Mouse (Mus musculus) hindbrain, embryonic 11.5 days (tissue): ENCODE measurements around the gene AI661453. TPM values are rescaled to one million over a fixed set of nuclear protein-coding genes. Genes with fewer than 3 reads are reported as not detected.

ENCODE experiments used
- ATAC-seq: fragments of 200-750 bp; cut with Nextera tagmentation; 2 replicates; pipeline ENCODE4 v1.8.0; 2017; ENCODE audit warnings: mild to moderate bottlenecking, moderate TSS enrichment, moderate library complexity; ENCODE audit not compliant: low FRiP score
- DNase-seq: peaks from one replicate; pipeline ENCODE4 v3.0.0-alpha.2; 2015; ENCODE audit warnings: low spot score
- H3K27ac ChIP-seq: fragments of 300-500 bp; sonication (generic); 2 replicates; pipeline ENCODE4 v1.5.1; 2014; ENCODE audit warnings: mild to moderate bottlenecking, low read depth, low read length
- H3K27me3 ChIP-seq: fragments of 300-500 bp; sonication (generic); 2 replicates; pipeline ENCODE4 v1.6.1; 2014; ENCODE audit warnings: mild to moderate bottlenecking, low read length, moderate library complexity, mixed read lengths; ENCODE audit not compliant: control insufficient read depth, insufficient read depth
- H3K36me3 ChIP-seq: fragments of 300-500 bp; sonication (generic); 2 replicates; pipeline ENCODE4 v1.6.1; 2014; ENCODE audit warnings: mild to moderate bottlenecking, low read length, moderate library complexity, mixed read lengths; ENCODE audit not compliant: control insufficient read depth, insufficient read depth
- H3K4me1 ChIP-seq: fragments of 300-500 bp; sonication (generic); replicated peaks from 2 replicates; pipeline ENCODE4 v1.6.1; 2014; ENCODE audit warnings: low read length, mixed read lengths; ENCODE audit not compliant: control insufficient read depth, insufficient read depth
- H3K4me2 ChIP-seq: fragments of 300-500 bp; sonication (generic); replicated peaks from 2 replicates; pipeline ENCODE4 v1.6.1; 2014; ENCODE audit warnings: mild to moderate bottlenecking, low read depth, low read length
- H3K4me3 ChIP-seq: fragments of 300-500 bp; sonication (generic); 2 replicates; pipeline ENCODE4 v1.5.1; 2014; ENCODE audit warnings: low read depth, low read length
- H3K9ac ChIP-seq: fragments of 300-500 bp; sonication (generic); 2 replicates; pipeline ENCODE4 v1.6.1; 2014; ENCODE audit warnings: low read depth, low read length
- H3K9me3 ChIP-seq: fragments of 300-500 bp; sonication (generic); 2 replicates; pipeline ENCODE4 v1.6.1; 2016; ENCODE audit warnings: low read length; ENCODE audit not compliant: control insufficient read depth
- WGBS: fragments of 180-500 bp; shearing (Covaris S2); extraction: QIAGEN DNeasy Blood & Tissue Kit; methylation state at CpG from one replicate; pipeline ENCODE4 v1.1.7; 2014; 5-methylcytosine and 5-hydroxymethylcytosine counted together
- polyA plus RNA-seq: library from polyadenylated mRNA; unstranded; fragments of >200 nt; fragmentation: Nextera tagmentation; extraction: Ambion mirVana; gene quantifications from 2 replicates; pipeline ENCODE4 v1.2.1, GENCODE M21; 2014

Gene AI661453
- polyA plus RNA-seq, 1 experiment from 2014 or later, result 0.40 TPM

DNA sequence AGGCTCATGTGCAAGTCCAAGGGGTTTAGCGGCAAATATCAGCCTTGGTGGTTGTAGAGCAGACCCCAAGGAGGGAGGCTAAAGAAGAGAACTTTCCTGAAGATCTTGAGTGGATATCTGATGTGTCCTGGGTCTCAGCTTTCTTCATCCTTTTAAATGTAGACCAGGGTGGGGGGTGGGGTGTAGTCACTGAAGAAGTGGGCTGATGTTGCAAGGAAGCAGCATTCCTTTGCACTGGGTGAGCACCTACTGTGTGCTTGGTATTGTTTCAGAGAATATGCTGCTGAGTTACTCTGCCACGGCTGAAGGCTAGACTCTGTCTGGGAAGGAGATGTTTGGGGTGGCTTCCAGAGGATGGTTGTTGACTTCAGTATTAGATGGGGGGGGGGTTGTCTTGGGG, 69.2 kb downstream of the AI661453 start:
- Histone ChIP-seq H3K9me3 (no peaks in the 10 kb centered on the region), H3K9ac (no peak overlapping the region), H3K36me3 (no peaks in the 10 kb centered on the region), H3K27me3 (no peaks in the 10 kb centered on the region), H3K4me2 (peak overlapping the region; percentile 62; the same call in 1 of the 2 replicates), H3K4me1 (peaks cover 7% of the 10 kb centered on the region), H3K27ac (no peak overlapping the region), H3K4me3 (no peak overlapping the region)
- ATAC-seq (no peak), DNase-seq (no peak)
- WGBS, result 61% methylated on average over 2 of the region's 2 CpGs

DNA sequence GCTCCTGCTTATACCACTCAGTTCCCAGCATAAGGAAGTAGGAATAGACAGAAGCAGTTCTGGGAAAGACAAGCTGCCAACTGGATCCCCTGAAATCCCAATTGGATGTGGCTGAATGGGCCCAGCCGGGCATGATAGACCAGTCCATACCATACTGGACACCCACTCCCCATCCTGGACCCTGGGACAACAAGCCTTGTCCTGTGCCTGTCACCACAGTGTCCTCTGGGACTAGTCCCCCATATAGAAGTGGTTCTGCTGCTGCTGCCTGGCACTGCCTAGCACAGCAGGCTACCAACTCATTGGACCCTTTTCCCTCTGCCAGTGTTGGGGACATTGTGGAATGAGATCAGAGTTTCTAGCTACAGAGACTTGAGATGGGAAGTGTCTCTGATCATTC, 69.6 kb downstream of the AI661453 start:
- no peak for DNase-seq
- H3K27me3 ChIP-seq, result no peaks in the 10 kb centered on the region
- no peak for ATAC-seq
- H3K4me2 ChIP-seq, result no peak overlapping the region
- no peak overlapping the region for H3K9ac ChIP-seq
- peaks cover 7% of the 10 kb centered on the region for H3K4me1 ChIP-seq
- H3K27ac ChIP-seq, result no peak overlapping the region
- no peak overlapping the region for H3K4me3 ChIP-seq
- WGBS, result 71% methylated on average over 1 of the region's 1 CpGs
- H3K36me3 ChIP-seq, result no peaks in the 10 kb centered on the region
- no peaks in the 10 kb centered on the region for H3K9me3 ChIP-seq

DNA sequence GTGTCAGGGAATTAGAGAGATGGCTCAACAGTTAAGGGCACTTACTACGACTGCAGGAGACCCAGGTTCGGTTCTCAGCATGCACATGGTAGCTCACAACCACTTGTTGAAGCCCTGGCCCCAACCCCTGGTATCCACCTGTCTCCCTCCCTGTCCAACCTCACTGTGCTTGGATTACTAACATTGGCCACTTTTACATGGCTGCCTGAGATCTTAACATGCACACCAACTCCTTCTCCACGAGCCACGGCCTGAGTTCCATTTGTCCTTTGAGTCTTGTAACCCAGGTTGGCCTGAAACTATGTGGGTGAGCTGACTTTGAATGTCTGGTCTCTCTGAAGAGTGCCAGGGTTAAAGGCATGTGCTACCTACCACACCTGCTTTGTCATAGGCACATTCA, 70.3 kb downstream of the AI661453 start:
- Histone ChIP-seq H3K9me3 (no peaks in the 10 kb centered on the region), H3K36me3 (no peaks in the 10 kb centered on the region), H3K27ac (no peak overlapping the region), H3K4me1 (peaks cover 2% of the 10 kb centered on the region; the same call in 1 of the 2 replicates), H3K27me3 (no peaks in the 10 kb centered on the region), H3K4me3 (no peak overlapping the region), H3K4me2 (no peak overlapping the region), H3K9ac (no peak overlapping the region)
- no peak for ATAC-seq
- no peak for DNase-seq
- WGBS, result 88% methylated on average over 4 of the region's 4 CpGs

GRCm38 (mm10) chr17:47507523-47507922, 71.1 kb downstream of the AI661453 start:
- WGBS, result 87% methylated on average over 2 of the region's 2 CpGs
- Histone ChIP-seq H3K9ac (no peak overlapping the region), H3K4me3 (no peak overlapping the region), H3K4me2 (no peak overlapping the region), H3K27me3 (no peaks in the 10 kb centered on the region), H3K9me3 (no peaks in the 10 kb centered on the region), H3K27ac (no peak overlapping the region), H3K4me1 (peaks cover 2% of the 10 kb centered on the region; the same call in 1 of the 2 replicates), H3K36me3 (no peaks in the 10 kb centered on the region)
- no peak for DNase-seq
- ATAC-seq, result no peak

GRCm38 (mm10) chr17:47508012-47508608, 71.7 kb downstream of the AI661453 start:
- no peak overlapping the region for H3K4me2 ChIP-seq
- ATAC-seq, result no peak

GRCm38 (mm10) chr17:47509031-47509705, 72.8 kb downstream of the AI661453 start:
- no peak overlapping the region for H3K4me3 ChIP-seq
- H3K9me3 ChIP-seq, result no peaks in the 10 kb centered on the region
- no peak for DNase-seq
- peaks cover 2% of the 10 kb centered on the region; the same call in 1 of the 2 replicates for H3K4me1 ChIP-seq
- H3K36me3 ChIP-seq, result no peaks in the 10 kb centered on the region
- no peak overlapping the region for H3K27ac ChIP-seq
- no peaks in the 10 kb centered on the region for H3K27me3 ChIP-seq
- H3K9ac ChIP-seq, result no peak overlapping the region
- WGBS, result 66% methylated on average over 9 of the region's 9 CpGs
- no peak overlapping the region for H3K4me2 ChIP-seq
- no peak for ATAC-seq

More at GRCm38 (mm10) chr17:47508012-47508608, 71.7 kb downstream of the AI661453 start:
- Histone ChIP-seq H3K27ac (no peak overlapping the region), H3K36me3 (no peaks in the 10 kb centered on the region), H3K9ac (no peak overlapping the region), H3K9me3 (no peaks in the 10 kb centered on the region), H3K27me3 (no peaks in the 10 kb centered on the region), H3K4me1 (peaks cover 2% of the 10 kb centered on the region; the same call in 1 of the 2 replicates), H3K4me3 (no peak overlapping the region)
- peak; percentile 46 for DNase-seq
- 61% methylated on average over 12 of the region's 12 CpGs for WGBS

- H3K9me3 ChIP-seq, result no peaks in the 10 kb centered on the region
- no peaks in the 10 kb centered on the region for H3K27me3 ChIP-seq
- 0 out of 2 replicates have a peak overlapping the region, but pooled peaks have one; percentile 6 for H3K4me3 ChIP-seq
- H3K4me1 ChIP-seq, result no peaks in the 10 kb centered on the region
- H3K36me3 ChIP-seq, result no peaks in the 10 kb centered on the region
- H3K27ac ChIP-seq, result no peak overlapping the region
- DNase-seq (peak; percentile 97), ATAC-seq (peak; percentile 92)
- H3K4me2 ChIP-seq, result peak overlapping the region; percentile 35
- no peak overlapping the region for H3K9ac ChIP-seq
- WGBS, result 18% methylated on average over 25 of the region's 25 CpGs
Measured at GRCm38 (mm10) chr17:47511111-47512020, 75.0 kb downstream of the AI661453 start.

DNA sequence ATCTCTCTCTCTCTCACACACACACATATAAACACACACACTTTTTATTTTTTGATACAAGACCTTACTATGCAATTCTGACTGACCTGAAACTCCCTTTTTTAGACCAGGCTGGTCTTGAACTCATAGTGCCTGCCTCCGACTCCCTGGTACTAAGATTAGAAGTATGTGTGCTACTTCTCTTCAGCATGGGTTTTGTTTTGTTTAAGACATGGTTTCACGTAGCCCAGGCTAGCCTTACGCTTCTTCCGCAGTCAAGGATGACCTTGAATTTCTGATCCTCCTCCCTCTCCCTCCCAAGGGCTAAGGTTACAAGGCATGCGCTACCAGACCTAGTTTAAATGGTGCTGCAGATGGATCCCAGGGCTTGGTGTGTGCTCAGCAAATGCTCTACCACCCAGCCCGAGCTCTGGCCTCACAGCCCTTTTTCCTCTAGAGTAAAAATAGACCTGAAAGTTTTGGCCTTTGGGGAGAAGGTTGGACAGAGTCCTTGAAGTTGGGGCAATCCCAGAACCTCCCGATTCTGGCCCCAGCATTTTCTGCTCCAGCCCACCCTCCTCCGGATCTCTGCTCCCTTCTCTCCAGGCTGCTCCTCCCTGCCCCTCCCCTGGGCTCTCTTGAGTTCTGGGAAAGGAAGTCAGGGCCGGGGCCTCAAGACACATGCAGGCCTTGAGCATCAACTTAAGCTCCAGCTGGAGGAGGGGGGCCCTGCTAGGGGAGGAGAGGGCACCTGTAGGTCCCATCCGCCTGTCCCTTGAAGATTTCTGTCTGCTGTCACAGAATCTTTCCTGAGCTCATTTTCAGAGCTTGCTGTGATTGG, 76.8 kb downstream of the AI661453 start:
- Histone ChIP-seq H3K36me3 (no peaks in the 10 kb centered on the region), H3K4me1 (no peaks in the 10 kb centered on the region), H3K27ac (no peak overlapping the region), H3K9ac (no peak overlapping the region), H3K4me3 (no peak overlapping the region), H3K9me3 (no peaks in the 10 kb centered on the region), H3K27me3 (no peaks in the 10 kb centered on the region), H3K4me2 (no peak overlapping the region)
- ATAC-seq (no peak), DNase-seq (no peak)
- WGBS, result 72% methylated on average over 10 of the region's 10 CpGs
